Mouse (Mus musculus): ENCODE data around the gene Kremen1. TPM values are rescaled to one million over a fixed set of nuclear protein-coding genes. Genes with fewer than 3 reads are reported as not detected.

Gene Kremen1
- polyA plus RNA-seq, 1 experiment from 2014 or later: 3.8 TPM

DNA sequence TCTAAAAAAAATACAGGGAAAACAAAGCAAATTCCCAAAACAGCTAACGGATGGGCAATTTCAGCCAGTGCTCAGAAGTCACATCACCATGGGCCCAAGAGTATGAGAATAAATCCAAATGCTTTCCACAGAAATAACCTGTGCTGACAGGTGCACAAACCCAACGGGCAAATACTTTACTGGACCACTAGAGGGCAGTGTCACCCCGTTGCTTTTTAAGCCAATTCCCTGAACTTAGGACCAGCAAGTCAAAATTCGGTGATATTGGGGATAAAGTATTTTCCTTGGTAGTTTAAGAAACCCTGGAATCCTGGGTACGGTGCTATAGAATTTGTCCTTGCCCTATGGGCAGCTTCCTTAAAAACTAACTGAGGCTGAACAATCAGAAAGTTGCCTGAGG is 29.3 kb upstream of the Kremen1 start:
- no peak overlapping the region for H3K27ac ChIP-seq (replicated peaks; ENCODE audit: low read depth, low read length)
- peak; percentile 89 for DNase-seq
- WGBS: 16% methylated on average over 5 of the region's 5 CpGs
- no peaks in the 10 kb centered on the region for H3K9me3 ChIP-seq (ENCODE audit: control insufficient read depth, low read length)
- no peak overlapping the region for H3K4me2 ChIP-seq (ENCODE audit: low read length)
- H3K9ac ChIP-seq (replicated peaks; ENCODE audit: low read length): no peak overlapping the region
- H3K4me1 ChIP-seq (ENCODE audit: control insufficient read depth, insufficient read depth, low read length): no peaks in the 10 kb centered on the region
- H3K27me3 ChIP-seq (ENCODE audit: control insufficient read depth, insufficient read depth, low read length): no peaks in the 10 kb centered on the region
- peaks cover 18% of the 10 kb centered on the region for H3K36me3 ChIP-seq (ENCODE audit: control insufficient read depth, insufficient read depth, low read length)
- no peak overlapping the region for H3K4me3 ChIP-seq (replicated peaks; ENCODE audit: low read depth, low read length)
- no peak for ATAC-seq (ENCODE audit: low FRiP score, low TSS enrichment)

DNA sequence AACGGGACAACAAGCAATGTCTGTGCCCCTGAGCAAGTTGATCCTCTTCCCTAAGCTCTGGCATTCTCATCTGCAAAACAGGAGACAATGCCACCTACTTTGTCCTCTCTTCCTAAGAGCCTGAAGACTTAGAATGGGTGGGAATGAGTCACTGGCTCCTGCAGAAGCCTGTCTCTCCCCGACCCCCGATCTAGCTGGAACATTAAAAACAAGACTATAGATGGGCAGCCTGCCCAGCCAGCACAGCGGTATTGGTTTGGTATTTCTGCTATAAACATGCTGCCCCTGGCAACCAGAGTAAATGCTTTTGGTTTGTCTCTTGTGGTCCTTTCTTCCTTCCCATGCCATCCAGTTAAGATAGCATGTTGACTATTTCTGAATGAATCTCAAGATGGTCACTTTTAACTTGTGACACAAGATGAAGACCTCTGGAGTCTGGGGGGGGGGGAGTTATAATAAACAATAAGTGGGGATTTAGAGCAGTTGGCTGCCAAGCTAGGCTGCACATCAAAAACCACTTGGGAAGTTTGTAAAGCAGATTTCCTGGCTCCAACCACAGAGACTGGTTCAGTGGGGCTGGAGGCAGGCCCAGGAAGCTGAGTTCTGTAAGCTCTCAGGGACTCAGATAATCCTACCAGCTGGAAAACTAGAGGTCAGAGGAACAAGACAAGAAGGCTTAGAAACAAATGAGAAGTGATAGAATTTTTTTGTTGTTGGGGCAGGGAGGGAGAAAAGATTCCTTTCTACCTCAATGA is 28.6 kb upstream of the Kremen1 start:
- Histone ChIP-seq H3K4me3 (replicated peaks; ENCODE audit: low read depth, low read length) (no peak overlapping the region), H3K9ac (replicated peaks; ENCODE audit: low read length) (no peak overlapping the region), H3K36me3 (ENCODE audit: control insufficient read depth, insufficient read depth, low read length) (peaks cover 19% of the 10 kb centered on the region), H3K4me2 (ENCODE audit: low read length) (no peak overlapping the region), H3K4me1 (ENCODE audit: control insufficient read depth, insufficient read depth, low read length) (no peaks in the 10 kb centered on the region), H3K27me3 (ENCODE audit: control insufficient read depth, insufficient read depth, low read length) (no peaks in the 10 kb centered on the region), H3K27ac (replicated peaks; ENCODE audit: low read depth, low read length) (no peak overlapping the region), H3K9me3 (ENCODE audit: control insufficient read depth, low read length) (no peaks in the 10 kb centered on the region)
- no peak for ATAC-seq (ENCODE audit: low FRiP score, low TSS enrichment)
- DNase-seq: peak; percentile 37
- WGBS: 66% methylated on average over 4 of the region's 4 CpGs

DNA sequence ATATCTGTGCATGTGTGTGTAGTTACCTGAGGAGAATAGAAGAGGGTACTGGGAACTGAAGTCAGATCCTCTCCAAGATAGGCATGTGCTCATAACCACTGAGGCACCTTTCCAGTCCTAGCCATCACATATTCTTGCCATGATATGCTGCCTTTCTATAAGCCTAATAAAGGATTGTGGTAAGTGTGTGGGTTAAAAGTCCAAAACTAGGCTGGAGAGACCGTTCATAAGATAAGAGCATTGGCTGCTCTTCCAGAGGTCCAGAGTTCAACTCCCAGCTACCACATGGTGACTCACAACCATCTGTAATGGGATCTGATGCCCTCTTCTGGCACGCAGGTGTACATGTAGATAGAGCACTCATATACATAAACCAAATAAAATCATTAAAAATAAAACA is 22.6 kb upstream of the Kremen1 start:
- Histone ChIP-seq H3K36me3 (ENCODE audit: control insufficient read depth, insufficient read depth, low read length) (peaks cover 44% of the 10 kb centered on the region), H3K27me3 (ENCODE audit: control insufficient read depth, insufficient read depth, low read length) (no peaks in the 10 kb centered on the region), H3K4me1 (ENCODE audit: control insufficient read depth, insufficient read depth, low read length) (no peaks in the 10 kb centered on the region), H3K4me3 (replicated peaks; ENCODE audit: low read depth, low read length) (no peak overlapping the region), H3K4me2 (ENCODE audit: low read length) (no peak overlapping the region), H3K9ac (replicated peaks; ENCODE audit: low read length) (no peak overlapping the region), H3K27ac (replicated peaks; ENCODE audit: low read depth, low read length) (no peak overlapping the region), H3K9me3 (ENCODE audit: control insufficient read depth, low read length) (no peaks in the 10 kb centered on the region)
- no peak for DNase-seq
- ATAC-seq (ENCODE audit: low FRiP score, low TSS enrichment): no peak
- WGBS: 95% methylated on average over 2 of the region's 2 CpGs

DNA sequence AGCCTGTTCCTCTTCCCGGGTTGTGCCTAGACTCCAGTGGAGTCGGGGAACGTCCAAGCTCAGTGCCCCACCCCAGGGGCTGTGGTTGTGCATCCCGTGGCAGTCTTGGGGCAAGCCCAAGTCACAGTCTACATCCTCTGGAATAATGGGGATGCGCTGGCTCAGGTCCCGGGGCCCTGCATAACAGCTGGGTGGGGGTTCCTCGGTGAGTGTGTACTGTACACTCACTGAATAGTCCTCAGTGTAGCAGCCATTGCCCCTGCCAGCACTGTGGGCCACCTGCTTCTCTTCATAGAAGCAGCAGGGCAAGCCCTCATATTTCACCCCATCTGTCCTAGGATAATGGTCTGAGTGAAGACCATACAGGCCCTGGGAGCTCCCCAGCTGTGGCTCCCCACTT is 19.6 kb upstream of the Kremen1 start:
- H3K4me3 ChIP-seq (replicated peaks; ENCODE audit: low read depth, low read length): no peak overlapping the region
- H3K9ac ChIP-seq (replicated peaks; ENCODE audit: low read length): no peak overlapping the region
- no peaks in the 10 kb centered on the region for H3K27me3 ChIP-seq (ENCODE audit: control insufficient read depth, insufficient read depth, low read length)
- no peak for ATAC-seq (ENCODE audit: low FRiP score, low TSS enrichment)
- H3K27ac ChIP-seq (replicated peaks; ENCODE audit: low read depth, low read length): no peak overlapping the region
- no peaks in the 10 kb centered on the region for H3K4me1 ChIP-seq (ENCODE audit: control insufficient read depth, insufficient read depth, low read length)
- no peak overlapping the region for H3K4me2 ChIP-seq (ENCODE audit: low read length)
- 91% methylated on average over 7 of the region's 7 CpGs for WGBS
- H3K36me3 ChIP-seq (ENCODE audit: control insufficient read depth, insufficient read depth, low read length): peaks cover 28% of the 10 kb centered on the region
- no peak for DNase-seq
- no peaks in the 10 kb centered on the region for H3K9me3 ChIP-seq (ENCODE audit: control insufficient read depth, low read length)

DNA sequence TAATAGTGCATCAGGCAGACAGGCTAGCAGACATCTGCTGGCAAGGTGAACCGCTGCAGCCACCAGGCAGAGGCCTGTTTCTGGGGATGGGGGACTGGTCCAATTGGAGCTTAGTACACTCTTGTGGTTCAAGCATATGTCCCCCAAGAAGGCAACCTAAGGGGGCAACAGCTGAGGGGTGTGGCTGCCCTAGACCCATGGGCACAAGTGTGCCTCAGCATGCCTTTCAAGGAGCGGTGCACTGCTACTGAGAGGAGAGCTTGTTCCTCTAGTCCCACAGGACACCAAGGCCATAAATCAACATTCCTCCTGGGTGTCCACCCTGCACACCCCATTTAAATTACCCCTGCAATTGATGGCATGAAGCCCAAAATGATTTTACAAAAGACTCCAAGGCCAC is 17.1 kb upstream of the Kremen1 start:
- DNase-seq (no peak), ATAC-seq (ENCODE audit: low FRiP score, low TSS enrichment) (no peak)
- H3K27ac ChIP-seq (replicated peaks; ENCODE audit: low read depth, low read length): no peak overlapping the region
- WGBS: 91% methylated on average over 2 of the region's 2 CpGs
- no peaks in the 10 kb centered on the region for H3K27me3 ChIP-seq (ENCODE audit: control insufficient read depth, insufficient read depth, low read length)
- no peak overlapping the region for H3K4me2 ChIP-seq (ENCODE audit: low read length)
- no peak overlapping the region for H3K9ac ChIP-seq (replicated peaks; ENCODE audit: low read length)
- peaks cover 19% of the 10 kb centered on the region for H3K36me3 ChIP-seq (ENCODE audit: control insufficient read depth, insufficient read depth, low read length)
- H3K4me1 ChIP-seq (ENCODE audit: control insufficient read depth, insufficient read depth, low read length): no peaks in the 10 kb centered on the region
- H3K9me3 ChIP-seq (ENCODE audit: control insufficient read depth, low read length): no peaks in the 10 kb centered on the region
- no peak overlapping the region for H3K4me3 ChIP-seq (replicated peaks; ENCODE audit: low read depth, low read length)

DNA sequence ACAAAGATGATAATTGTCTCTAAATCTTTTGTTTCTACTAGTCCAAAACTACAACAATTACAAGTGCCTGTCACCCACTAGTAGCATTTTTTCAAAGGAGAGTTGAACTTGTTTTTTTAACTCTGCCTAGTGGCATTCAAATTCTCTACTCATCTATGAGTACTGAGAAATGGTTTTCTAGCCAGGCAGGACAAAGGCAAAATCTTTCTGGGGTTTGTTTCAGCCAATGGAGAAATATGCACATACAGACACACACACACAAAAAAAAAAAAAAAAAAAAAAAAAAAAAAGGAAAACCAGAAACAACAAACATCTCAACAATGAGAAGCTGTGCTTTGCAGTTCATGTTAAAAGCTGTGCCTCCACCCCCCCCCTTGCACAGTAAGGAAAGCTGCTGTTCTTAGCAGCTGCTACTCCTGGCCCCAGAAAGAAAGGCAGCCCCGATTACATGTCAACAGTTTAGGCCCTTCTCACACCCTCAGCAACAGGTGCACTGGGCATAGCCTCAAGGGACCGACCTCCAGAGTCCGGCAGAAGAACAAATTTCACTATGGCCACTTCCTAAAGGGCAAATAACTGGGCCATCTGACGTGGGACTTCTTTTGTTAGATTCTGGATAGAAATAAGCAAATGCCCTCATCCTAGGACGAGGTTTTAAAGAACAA is 16.1 kb upstream of the Kremen1 start:
- no peak for ATAC-seq (ENCODE audit: low FRiP score, low TSS enrichment)
- no peak overlapping the region for H3K9ac ChIP-seq (replicated peaks; ENCODE audit: low read length)
- 66% methylated on average over 5 of the region's 5 CpGs for WGBS

DNA sequence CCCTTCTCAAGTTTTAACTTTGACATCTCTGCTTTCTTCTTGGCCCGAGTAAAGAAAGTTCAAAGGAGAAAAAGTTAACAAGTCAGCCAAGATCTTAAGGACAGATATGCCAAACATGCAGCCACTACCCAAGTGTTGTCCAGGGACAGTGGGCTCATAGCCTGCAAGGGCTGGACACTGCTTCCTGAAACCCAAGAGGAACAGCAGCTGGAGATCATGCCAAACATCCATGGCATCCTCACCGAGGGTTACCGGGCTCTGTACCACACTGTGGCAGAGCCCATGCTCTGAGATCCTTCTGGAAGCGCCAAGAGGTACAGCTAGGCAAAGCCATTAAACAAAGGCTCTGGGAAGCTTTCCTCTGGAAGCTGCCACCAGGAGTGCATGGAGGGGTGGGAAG is 13.9 kb upstream of the Kremen1 start:
- no peaks in the 10 kb centered on the region for H3K9me3 ChIP-seq (ENCODE audit: control insufficient read depth, low read length)
- H3K4me1 ChIP-seq (ENCODE audit: control insufficient read depth, insufficient read depth, low read length): peaks cover 10% of the 10 kb centered on the region
- H3K4me3 ChIP-seq (replicated peaks; ENCODE audit: low read depth, low read length): no peak overlapping the region
- no peaks in the 10 kb centered on the region for H3K36me3 ChIP-seq (ENCODE audit: control insufficient read depth, insufficient read depth, low read length)
- H3K9ac ChIP-seq (replicated peaks; ENCODE audit: low read length): no peak overlapping the region
- DNase-seq (no peak), ATAC-seq (ENCODE audit: low FRiP score, low TSS enrichment) (no peak)
- no peak overlapping the region for H3K27ac ChIP-seq (replicated peaks; ENCODE audit: low read depth, low read length)
- H3K4me2 ChIP-seq (ENCODE audit: low read length): no peak overlapping the region
- WGBS: 90% methylated on average over 4 of the region's 4 CpGs
- no peaks in the 10 kb centered on the region for H3K27me3 ChIP-seq (ENCODE audit: control insufficient read depth, insufficient read depth, low read length)

More for the DNA sequence above, 16.1 kb upstream of the Kremen1 start:
- no peak for DNase-seq
- Histone ChIP-seq H3K36me3 (ENCODE audit: control insufficient read depth, insufficient read depth, low read length) (peaks cover 12% of the 10 kb centered on the region), H3K4me2 (ENCODE audit: low read length) (no peak overlapping the region), H3K4me3 (replicated peaks; ENCODE audit: low read depth, low read length) (no peak overlapping the region), H3K4me1 (ENCODE audit: control insufficient read depth, insufficient read depth, low read length) (no peaks in the 10 kb centered on the region), H3K27me3 (ENCODE audit: control insufficient read depth, insufficient read depth, low read length) (no peaks in the 10 kb centered on the region), H3K9me3 (ENCODE audit: control insufficient read depth, low read length) (no peaks in the 10 kb centered on the region), H3K27ac (replicated peaks; ENCODE audit: low read depth, low read length) (no peak overlapping the region)

DNA sequence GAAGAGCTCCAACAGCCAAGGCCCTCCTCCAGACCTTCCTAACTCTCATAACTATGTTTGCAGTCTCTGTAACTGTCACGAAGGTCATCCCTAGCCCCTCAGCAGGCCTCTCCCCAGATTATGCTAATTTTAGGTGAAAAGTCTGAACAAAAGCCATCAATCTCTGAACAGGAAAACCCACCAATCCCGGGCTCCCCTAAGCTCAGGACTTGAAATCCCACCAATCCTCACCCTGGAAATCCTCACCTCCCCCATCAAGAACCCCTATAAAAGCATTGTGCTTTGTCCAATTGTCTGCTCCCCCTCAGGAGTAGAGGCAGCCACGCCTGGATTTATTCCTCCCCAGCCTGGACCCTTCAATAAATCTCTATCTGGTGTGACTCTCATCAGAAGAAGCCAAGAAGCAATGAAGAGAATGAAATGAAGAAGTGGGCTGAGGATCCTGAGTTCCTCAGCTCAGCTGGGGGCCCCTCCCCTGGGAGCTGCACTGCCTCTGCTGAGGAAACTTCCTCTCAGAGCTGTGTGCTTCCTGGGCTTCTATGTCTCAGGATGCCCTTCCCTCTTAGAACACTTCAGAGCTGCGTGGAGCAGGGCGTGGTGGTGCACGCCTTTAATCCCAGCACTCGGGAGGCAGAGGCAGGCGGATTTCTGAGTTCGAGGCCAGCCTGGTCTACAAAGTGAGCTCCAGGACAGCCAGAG is 11.3 kb upstream of the Kremen1 start:
- Histone ChIP-seq H3K4me1 (ENCODE audit: control insufficient read depth, insufficient read depth, low read length) (peaks cover 10% of the 10 kb centered on the region), H3K9me3 (ENCODE audit: control insufficient read depth, low read length) (no peaks in the 10 kb centered on the region), H3K36me3 (ENCODE audit: control insufficient read depth, insufficient read depth, low read length) (no peaks in the 10 kb centered on the region), H3K9ac (replicated peaks; ENCODE audit: low read length) (no peak overlapping the region), H3K4me3 (replicated peaks; ENCODE audit: low read depth, low read length) (no peak overlapping the region), H3K27me3 (ENCODE audit: control insufficient read depth, insufficient read depth, low read length) (no peaks in the 10 kb centered on the region), H3K27ac (replicated peaks; ENCODE audit: low read depth, low read length) (no peak overlapping the region; the same call in 1 of the 2 replicates), H3K4me2 (ENCODE audit: low read length) (no peak overlapping the region)
- DNase-seq (no peak), ATAC-seq (ENCODE audit: low FRiP score, low TSS enrichment) (no peak)
- 81% methylated on average over 9 of the region's 9 CpGs for WGBS

DNA sequence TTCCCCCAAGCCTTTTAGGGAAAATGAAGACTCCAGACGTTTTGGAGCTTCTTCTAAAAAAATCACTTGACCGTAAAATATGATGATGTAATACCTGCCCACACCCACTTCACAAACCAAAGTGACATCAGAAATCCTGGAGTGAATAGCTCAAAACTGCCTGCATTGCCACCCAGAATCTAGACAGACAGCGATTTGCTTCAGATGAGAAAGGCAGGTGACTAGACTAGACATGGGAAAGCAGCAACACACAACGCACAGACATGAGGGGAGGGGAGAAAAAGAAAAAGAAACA is 10.7 kb upstream of the Kremen1 start:
- 64% methylated on average over 4 of the region's 4 CpGs for WGBS
- no peak overlapping the region for H3K9ac ChIP-seq (replicated peaks; ENCODE audit: low read length)
- peaks cover 10% of the 10 kb centered on the region for H3K4me1 ChIP-seq (ENCODE audit: control insufficient read depth, insufficient read depth, low read length)
- no peak overlapping the region for H3K4me3 ChIP-seq (replicated peaks; ENCODE audit: low read depth, low read length)
- peak overlapping the region; percentile 68 for H3K27ac ChIP-seq (replicated peaks; ENCODE audit: low read depth, low read length)
- H3K9me3 ChIP-seq (ENCODE audit: control insufficient read depth, low read length): no peaks in the 10 kb centered on the region
- no peaks in the 10 kb centered on the region for H3K36me3 ChIP-seq (ENCODE audit: control insufficient read depth, insufficient read depth, low read length)
- H3K4me2 ChIP-seq (ENCODE audit: low read length): no peak overlapping the region
- no peaks in the 10 kb centered on the region for H3K27me3 ChIP-seq (ENCODE audit: control insufficient read depth, insufficient read depth, low read length)
- DNase-seq (no peak), ATAC-seq (ENCODE audit: low FRiP score, low TSS enrichment) (no peak)

Data from midbrain, embryonic 14.5 days (tissue).